Mouse (Mus musculus) embryo, embryonic 11 days (tissue): Measurements from ENCODE around the gene Hadhb.
A peak's percentile ranks its signal among the peaks of the same experiment; 100 is the strongest.

Experiments used
- DNase-seq: peaks from one replicate; pipeline ENCODE4 v3.0.0-alpha.2; 2015

The Hadhb gene

DNA sequence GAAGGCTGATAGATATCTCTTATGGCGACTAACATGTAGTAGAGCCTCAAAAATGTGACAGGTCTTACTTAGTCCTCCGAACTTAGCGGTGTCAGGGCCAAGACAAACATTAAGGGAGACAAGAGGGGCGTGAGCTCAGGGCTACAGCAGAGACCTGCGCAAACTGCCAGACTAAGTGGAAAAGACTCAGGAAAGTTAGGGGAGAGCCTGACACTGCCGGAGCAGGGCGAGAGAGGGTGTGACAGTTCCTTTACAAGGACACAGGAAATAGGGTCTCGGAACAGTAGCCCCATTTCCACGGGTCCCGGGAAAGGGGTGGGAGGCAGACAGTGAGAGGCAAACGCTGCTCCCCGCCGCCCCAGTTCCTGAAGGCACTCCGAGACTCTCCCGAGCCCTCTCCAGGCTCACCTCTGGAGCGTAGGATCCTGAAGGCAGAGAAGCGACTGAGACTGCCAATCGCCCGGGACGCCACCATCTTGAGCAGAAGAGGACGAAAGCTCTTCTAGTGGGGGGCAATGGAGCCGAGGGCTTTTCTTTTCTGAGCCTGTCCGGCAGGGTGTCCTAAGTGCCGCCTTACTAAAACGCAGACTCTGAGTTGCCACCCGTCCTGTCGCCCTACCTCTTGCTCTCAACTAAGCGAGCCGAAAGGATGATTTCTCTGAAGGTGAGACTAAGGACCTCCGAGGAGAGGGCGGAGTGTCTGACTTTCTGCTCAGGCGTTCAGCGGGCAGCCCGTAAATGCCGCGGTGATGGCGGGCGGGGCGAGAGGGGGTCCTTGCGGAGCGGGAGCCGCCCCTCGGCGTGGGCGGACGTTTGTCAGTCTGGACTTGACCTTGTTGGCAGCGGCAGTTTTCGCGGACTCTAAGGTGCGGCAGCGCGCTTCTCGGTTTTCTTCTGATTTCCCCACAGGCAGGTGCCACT lies at the start of gene Hadhb, which contains the start of gene Hadha:
TSS of gene Hadhb (plus strand) at position 775 of the 921 bp plus-strand sequence.
TSS of gene Hadha (minus strand) at position 689 of the 921 bp plus-strand sequence.
- peak; percentile 94 for DNase-seq

DNA sequence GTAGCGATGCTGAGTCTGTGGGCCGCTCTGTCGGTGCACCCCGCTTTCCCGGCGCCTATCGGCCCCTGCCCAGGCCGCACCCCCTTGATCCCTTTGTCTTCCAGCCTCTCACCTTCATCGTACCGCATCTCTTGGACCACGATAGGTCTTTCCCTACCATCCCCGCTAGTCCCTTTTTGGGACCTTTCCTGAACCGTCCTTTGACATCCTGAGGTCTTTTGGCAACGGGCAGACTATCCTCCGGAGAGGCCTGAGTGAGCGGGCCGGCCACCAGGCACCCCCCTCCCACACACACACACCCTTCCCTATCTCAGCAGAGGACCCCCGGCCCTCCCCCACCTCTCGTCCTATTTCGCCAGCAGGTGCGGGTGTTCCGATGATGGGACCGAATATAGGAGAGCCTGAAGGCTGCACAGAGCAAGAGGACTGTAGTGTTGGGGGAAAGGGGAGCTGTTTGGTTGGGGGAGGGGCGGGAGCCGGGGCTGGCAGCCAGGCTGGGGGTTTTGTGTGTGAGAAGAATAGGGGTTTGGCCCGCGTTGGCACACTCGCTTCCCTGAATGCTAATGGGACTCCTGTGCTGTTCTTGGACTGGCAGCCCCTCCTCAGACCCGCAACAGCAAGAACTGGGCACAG lies 49.3 kb upstream of the Hadhb start, which contains the start of gene 3110082J24Rik:
TSS of gene 3110082J24Rik (minus strand) at position 419 of the 633 bp plus-strand sequence.
- peak; percentile 40 for DNase-seq

- no peak for DNase-seq
These were observed 48.3 kb upstream of the Hadhb start for GRCm38 (mm10) chr5:30106756-30107155.

DNA sequence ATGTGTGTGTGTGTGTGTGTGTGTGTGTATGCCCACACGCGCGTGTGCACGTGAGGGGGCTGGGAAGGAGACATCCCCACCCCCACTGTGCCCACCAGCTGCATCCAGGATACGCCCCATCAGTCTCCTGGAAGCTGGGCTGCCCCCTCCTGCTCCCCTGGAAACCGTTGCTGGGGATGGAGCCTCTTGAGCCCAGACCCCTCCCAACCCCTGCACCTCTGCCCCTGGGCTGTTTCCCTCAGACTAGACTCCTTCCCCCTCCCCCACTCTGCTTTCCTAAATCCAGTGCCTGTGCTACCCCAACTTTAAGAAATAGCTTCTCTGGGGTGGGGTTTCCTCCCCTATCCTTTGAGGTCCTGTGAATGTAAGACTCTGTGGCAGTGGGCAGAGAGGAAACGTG lies 47.9 kb upstream of the Hadhb start:
- peak; percentile 80 for DNase-seq

DNA sequence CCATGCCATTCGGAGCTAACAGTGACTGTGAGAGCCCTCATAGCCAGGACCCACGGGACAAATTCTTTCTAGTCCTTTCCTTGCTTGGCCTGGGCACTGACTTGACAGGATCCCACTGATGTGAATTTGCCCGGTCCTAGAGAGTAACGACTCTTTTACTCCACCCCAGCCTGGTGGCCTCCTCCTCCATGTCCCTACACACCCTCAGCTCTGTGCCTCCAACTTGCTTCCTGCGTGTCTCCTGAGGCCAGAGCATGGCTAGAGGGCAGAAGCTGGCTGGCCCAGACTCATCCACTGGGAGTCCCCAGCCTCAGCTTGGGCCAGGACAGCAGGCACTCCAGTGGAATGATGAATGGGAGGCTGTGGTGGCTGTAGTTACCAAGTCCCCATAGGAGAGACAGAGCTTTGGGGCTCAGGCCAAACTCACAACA lies 47.4 kb upstream of the Hadhb start:
- DNase-seq, result peak; percentile 44

- DNase-seq, result no peak
These were observed 46.8 kb upstream of the Hadhb start for GRCm38 (mm10) chr5:30108233-30108632.

GRCm38 (mm10) chr5:30109899-30110298 lies 45.1 kb upstream of the Hadhb start:
- DNase-seq, result no peak

DNA sequence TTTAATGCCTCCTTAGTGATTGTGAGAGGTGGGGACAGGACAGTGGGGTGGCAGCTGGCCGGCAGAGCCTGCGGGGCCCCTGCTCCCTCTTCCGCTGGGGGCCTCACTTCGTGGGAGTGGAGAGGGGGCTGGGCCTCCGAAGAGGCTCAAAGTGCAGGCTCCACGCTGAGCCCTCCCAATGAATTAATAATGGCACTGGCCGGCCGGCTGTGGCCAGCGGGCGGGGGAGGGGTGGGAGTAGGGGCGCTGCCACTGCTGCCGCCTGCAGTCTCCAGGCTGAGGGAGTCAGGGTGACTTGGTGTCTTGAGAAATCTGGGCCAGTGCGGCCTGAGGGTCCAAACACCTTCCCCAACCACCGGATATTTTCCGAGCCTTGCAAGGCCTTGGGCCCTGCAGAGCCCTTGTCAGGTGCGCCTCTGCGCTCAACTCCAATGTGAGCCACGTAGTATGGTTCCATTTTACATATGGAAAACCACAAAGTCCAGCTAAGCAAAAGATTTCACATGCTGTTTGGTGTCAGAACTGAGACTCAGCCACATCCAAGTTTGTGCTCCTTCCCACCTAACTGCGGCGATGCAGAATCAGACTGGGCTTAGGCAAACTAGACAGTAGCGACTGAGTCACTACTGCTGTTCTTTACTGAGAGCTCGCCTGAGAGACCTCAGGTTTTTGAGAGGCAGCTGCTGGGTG lies 44.5 kb upstream of the Hadhb start:
- peak; percentile 74 for DNase-seq

DNA sequence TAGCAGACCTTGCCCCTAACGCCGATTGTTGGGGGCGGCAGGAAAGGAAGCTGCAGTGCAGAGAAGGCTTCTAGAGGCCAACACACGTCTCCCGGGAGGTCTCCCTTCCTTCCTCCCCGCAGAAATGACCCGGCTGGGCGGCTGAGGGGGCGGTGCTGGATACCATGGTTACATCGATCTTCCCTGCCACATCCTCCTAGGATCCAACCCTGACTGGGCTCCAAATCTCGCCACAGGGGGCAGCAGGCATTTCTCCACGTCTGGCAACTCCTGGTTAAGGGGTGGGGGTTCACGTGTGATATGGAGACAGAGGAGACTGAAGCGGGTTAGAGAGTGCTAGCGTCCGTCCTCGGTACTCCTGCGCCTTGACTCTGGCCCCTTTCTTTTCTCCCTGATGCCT lies 43.9 kb upstream of the Hadhb start:
- peak; percentile 86 for DNase-seq

DNA sequence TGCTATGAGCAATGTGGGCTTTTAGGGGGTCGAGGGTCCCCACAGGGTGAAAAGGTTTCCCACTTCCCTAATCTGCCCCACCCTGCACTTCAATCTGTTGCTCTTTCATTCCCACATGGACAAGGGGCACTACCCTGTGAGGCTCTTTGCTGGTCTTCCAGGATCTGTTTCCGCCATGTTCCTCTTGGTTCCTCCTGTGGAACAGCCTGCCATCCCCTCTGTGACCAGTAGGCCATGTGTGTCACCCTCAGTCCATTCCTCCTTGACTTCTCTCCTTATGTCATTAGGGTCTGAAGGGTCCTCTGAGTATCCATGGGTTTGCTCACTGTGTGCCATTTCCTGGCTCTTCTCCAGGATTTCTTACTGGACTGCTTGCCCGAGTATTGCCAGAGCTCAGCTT lies 43.3 kb upstream of the Hadhb start:
- no peak for DNase-seq

DNA sequence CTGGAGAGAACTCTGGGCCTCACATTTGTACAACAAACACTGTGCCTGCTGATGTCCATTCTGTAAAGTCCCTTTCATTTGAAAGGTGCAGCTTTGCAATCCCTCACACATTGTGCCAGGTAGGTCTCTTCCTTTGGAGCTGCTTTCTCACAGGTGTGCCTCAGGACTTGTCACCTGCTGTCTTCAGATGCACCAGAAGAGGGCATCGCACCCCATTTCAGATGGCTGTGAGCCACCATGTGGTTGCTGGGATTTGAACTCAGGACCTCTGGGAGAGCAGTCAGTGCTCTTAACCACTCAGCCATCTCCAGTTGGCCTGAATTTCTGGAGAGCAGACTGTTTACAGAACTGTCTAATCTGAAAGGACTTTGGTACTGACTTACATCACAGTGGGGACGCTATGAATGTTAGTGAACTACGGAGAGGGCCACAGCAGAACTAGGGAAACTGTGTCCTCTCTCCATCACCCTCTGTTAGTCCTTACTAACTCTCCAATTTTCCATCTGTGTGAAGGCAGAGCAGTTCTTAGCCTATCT lies 42.4 kb upstream of the Hadhb start:
- DNase-seq, result no peak

GRCm38 (mm10) chr5:30113881-30114760 lies 40.9 kb upstream of the Hadhb start:
- DNase-seq, result peak; percentile 93

DNA sequence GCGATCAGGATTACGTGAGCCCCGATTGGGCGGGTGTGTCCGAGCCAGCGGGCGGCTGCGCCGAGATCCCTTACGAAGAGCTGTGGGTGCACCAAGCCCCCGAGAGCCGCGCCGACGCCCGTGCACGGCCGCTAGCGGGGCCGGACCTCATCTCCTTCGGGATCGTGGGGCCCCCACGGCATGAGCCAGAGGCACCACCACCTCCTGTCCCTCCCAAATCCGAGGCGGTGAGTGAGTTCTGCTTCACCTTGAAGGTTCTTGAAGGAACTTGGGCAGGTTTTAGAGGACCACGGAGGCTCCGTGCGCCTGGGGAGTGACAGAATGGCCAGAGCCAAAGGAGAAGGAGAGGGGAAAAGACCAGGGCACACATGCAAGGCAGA lies 40.3 kb upstream of the Hadhb start:
- no peak for DNase-seq

- DNase-seq, result peak; percentile 35
These were observed 39.3 kb upstream of the Hadhb start for GRCm38 (mm10) chr5:30115718-30116117.

DNA sequence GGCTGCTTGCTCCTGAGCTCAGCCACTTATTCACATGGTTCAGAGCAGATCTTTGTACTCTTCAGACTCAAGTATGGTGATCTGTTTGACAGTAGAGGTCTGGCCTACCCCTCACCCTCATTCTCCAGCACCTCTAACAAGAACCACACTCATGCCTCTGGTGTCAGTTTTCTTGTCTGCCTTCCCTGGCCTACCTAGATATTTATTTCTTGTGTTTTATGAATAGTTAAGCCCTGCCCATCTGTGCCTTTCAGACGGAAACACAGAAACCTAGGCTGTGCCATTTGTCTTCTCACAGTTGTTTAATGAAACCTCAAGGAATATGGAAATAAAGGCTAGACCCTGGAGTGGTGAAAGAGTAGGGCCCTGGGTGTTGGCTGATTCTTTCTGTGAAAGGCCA lies 37.0 kb upstream of the Hadhb start:
- no peak for DNase-seq

DNA sequence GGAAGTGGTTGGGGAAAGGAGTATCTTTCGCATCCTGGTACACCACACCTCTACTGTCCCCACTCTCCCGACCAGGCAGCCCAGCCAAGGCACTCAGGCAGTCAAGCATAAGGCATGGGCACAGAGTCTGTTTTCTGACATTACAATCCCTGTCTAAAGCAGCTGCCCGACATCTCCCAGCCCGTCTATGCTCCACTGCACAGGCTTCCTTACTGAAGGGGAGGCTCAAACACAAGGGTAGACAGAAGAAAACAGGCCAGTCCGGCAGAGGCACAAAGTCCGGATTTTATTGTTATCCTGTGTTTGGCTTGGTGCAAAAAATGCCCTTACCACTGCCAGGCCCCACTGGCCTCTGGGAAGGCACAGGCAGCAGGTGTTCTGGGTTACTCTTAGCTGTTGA lies 35.9 kb upstream of the Hadhb start:
- DNase-seq, result no peak

- DNase-seq, result no peak
These were observed 34.9 kb upstream of the Hadhb start for GRCm38 (mm10) chr5:30120106-30120505.

DNA sequence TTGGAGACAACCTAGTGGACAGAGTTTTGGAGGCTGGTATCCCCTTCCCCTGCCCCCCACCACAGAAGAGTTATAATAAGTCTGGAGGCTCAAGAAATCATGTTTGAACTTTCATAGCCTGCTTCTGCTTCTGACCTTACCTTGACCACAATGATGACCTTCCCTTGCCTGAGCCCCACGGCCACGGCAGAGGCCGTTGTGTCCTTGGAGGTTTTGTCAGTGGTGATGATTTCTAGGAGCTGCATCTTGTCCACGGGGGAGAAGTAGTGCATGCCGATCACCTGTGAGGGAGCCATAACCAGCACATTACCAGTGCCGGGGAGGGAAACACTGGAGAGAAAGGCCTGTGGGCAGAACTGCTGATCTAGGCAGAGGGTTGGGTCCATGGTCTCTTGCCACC lies 32.6 kb upstream of the Hadhb start:
- no peak for DNase-seq

DNA sequence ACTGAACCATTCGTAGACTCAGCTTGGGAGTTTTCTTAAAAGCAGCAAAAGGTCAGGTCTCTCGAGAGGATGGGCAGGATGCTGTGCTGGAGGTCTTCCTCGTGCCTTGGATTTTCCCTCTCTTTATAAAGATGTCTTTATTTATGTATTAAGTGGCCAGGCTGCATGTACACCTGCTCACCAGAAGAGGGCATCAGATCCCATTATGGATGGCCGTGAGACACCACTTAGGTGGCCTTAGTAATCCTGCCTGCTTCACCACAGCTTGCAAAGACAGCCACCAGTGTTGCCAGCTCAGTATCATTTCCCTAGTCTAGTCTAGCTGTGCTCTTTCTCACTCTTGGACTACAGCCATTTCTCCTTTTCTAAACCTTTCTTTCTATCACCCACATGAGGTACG lies 29.5 kb upstream of the Hadhb start:
- DNase-seq, result peak; percentile 68

- no peak for DNase-seq
These were observed 28.3 kb upstream of the Hadhb start for GRCm38 (mm10) chr5:30126756-30127155.

- no peak for DNase-seq
These were observed 27.0 kb upstream of the Hadhb start for GRCm38 (mm10) chr5:30127921-30128597.

DNA sequence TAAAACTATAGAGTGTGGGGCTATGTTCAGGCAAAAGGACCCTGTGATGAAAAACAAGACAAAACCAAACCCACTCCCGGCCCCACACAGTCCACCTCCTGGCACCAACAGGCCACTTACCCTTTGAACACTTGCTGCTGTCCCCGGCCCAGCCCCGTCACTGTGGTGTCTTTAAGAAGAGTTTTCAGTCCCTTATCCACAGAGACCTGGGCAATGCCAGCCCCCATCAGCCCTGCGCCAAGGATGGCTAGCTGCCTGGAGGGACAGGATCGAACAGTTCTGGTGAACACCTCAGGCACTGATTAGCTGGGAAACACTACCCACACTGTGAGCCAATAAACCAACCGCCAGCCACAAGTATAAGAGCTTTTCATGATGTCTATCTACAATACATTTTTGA lies 26.4 kb upstream of the Hadhb start:
- no peak for DNase-seq
